Mouse (Mus musculus) neural tube, postnatal 0 days (tissue): ENCODE data around the gene Gm5155. TPM values are rescaled to one million over a fixed set of nuclear protein-coding genes. Genes with fewer than 3 reads are reported as not detected.

Experiments
- polyA plus RNA-seq: library from polyadenylated mRNA; unstranded; fragments of >200 nt; fragmentation: Nextera tagmentation; extraction: Ambion mirVana; gene quantifications from 2 replicates; pipeline ENCODE4 v1.2.1, GENCODE M21; 2015

The Gm5155 gene
- polyA plus RNA-seq, result not detected in 2 replicates

GRCm38 (mm10) chr7:17871467-17871866, at the start of gene Gm5155:
TSS of gene Gm5155 (plus strand) at chr7:17871767.

Other genes with a start within 250 kb of the Gm5155 start
- not detected in 2 replicates for gene Ceacam5, start 158.5 kb upstream of the Gm5155 start, polyA plus RNA-seq
- not detected in 2 replicates for gene Ceacam14, start 59.1 kb upstream of the Gm5155 start, polyA plus RNA-seq
- not detected in 2 replicates for gene Ceacam11, start 100.4 kb downstream of the Gm5155 start, polyA plus RNA-seq
- gene Ceacam13, start 138.1 kb downstream of the Gm5155 start, polyA plus RNA-seq, result not detected in 2 replicates
- not detected in 2 replicates for gene Ceacam12, start 194.2 kb downstream of the Gm5155 start, polyA plus RNA-seq